Mouse (Mus musculus) bone marrow, adult 2 months (tissue): Measurements from ENCODE around the gene Tfcp2l1. TPM values are rescaled to one million over a fixed set of nuclear protein-coding genes. Genes with fewer than 3 reads are reported as not detected.

ENCODE experiments used
- H3K27ac ChIP-seq: fragments of 200-500 bp; 2 replicates; pipeline ENCODE4 v1.5.1; 2012; ENCODE audit warnings: low read depth, mild to moderate bottlenecking, control low read depth, inconsistent platforms, low read length; ENCODE audit not compliant: control insufficient read depth, poor library complexity, insufficient read depth
- H3K4me1 ChIP-seq: fragments of 200-500 bp; 2 replicates; pipeline ENCODE4 v1.6.1; 2011; ENCODE audit warnings: low read length; ENCODE audit not compliant: control insufficient read depth, insufficient read depth
- H3K4me3 ChIP-seq: fragments of 200-500 bp; replicated peaks from 2 replicates; pipeline ENCODE3; 2011; ENCODE audit warnings: mild to moderate bottlenecking, low read depth, low read length, control low read depth; ENCODE audit not compliant: control insufficient read depth
- CTCF ChIP-seq: fragments of 200-500 bp; IDR thresholded peaks from 2 replicates; pipeline ENCODE4 v1.5.1; 2011; ENCODE audit warnings: low read length, control low read depth; ENCODE audit not compliant: control insufficient read depth, insufficient read depth
- POLR2A ChIP-seq: fragments of 200-500 bp; IDR thresholded peaks from 2 replicates; pipeline ENCODE4 v1.6.1; 2011; ENCODE audit warnings: low read depth, mild to moderate bottlenecking, control low read depth, low read length, borderline replicate concordance; ENCODE audit not compliant: control insufficient read depth
- WGBS: fragments of 180-500 bp; shearing (Covaris S2); methylation state at CpG from one replicate; pipeline ENCODE4 v1.1.7; 2018; 5-methylcytosine and 5-hydroxymethylcytosine counted together
- polyA plus RNA-seq: library from polyadenylated mRNA; stranded (reverse); fragments of >200 nt; gene quantifications from 2 replicates; pipeline ENCODE4 v1.2.4, GENCODE M21; 2011; ENCODE audit warnings: low replicate concordance; ENCODE audit not compliant: missing spikeins, insufficient read depth, insufficient read length

Tfcp2l1 gene
- polyA plus RNA-seq, 1 experiment: 2.7 TPM

DNA sequence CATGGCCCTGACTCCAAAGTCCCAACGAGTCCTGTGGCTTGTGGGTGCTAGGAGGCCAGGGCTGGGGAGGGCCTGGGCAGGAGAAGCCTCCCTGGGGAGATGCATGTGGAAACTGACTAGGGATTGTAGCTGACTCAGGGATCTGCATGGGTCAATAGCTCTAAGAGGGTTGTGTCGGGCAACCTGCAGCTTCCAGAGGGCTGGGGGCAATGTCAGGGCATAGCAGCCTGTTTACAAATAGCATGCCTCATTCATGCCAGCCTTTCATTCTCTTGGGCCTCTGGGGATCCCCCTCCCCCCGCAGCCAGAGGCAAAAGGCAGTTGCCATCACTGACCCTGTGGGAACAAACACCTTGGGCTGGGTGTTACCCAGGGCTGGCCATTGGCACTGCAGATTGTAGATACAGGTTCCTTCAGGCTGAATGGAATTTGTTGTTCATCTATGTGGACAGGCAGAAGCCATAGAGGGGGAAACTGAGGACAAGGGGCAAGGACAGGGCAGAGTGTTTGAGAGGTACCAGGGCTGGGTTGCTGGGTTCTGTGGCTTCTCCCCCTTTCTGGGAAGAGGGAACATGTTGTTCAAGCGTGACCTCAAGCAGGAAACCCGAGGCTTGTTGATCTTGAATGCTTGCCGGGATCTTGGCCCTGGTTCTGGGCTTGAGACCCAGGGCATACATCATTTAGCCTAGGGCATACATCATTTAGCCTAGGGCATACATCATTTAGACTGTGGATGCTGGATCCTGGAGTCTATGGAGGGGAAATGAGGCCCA lies 71.6 kb downstream of the Tfcp2l1 start:
- WGBS: 35% methylated on average over 6 of the region's 6 CpGs
- no peak overlapping the region for H3K4me3 ChIP-seq
- no peak overlapping the region for H3K27ac ChIP-seq
- TF ChIP-seq POLR2A: no peak
- TF ChIP-seq CTCF: no peak
- H3K4me1 ChIP-seq: no peaks in the 10 kb centered on the region

DNA sequence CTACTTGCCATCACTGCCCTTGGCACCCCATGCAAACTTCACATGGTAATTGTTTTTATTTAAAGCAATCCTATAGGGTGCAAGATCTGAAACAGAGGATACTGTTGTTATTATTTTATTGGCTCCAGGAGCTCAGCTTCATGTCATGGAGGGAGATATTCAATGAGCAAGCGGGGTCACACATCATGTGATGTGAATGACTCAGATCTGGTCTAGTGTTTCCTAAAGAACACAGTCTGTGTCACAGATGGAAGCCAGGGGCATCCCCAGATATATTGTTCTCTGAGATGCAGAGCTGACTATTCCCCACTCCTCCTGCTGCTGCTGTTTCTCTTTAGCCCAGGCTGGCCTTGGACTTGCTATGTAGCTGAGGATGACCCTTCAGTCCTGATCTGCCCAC lies 72.2 kb downstream of the Tfcp2l1 start:
- Histone ChIP-seq H3K27ac (no peak overlapping the region), H3K4me3 (no peak overlapping the region), H3K4me1 (no peaks in the 10 kb centered on the region)
- no peak for TF ChIP-seq CTCF
- 74% methylated on average over 1 of the region's 1 CpGs for WGBS

GRCm38 (mm10) chr1:118711606-118712005 lies 83.9 kb downstream of the Tfcp2l1 start:
- Histone ChIP-seq H3K4me3 (no peak overlapping the region), H3K4me1 (no peaks in the 10 kb centered on the region), H3K27ac (no peak overlapping the region)
- TF ChIP-seq POLR2A (no peak), CTCF (no peak)
- 5% methylated on average over 4 of the region's 4 CpGs for WGBS

GRCm38 (mm10) chr1:118716225-118716624 lies 88.5 kb downstream of the Tfcp2l1 start:
- Histone ChIP-seq H3K4me3 (no peak overlapping the region), H3K27ac (no peak overlapping the region), H3K4me1 (no peaks in the 10 kb centered on the region)
- WGBS: 61% methylated on average over 1 of the region's 1 CpGs
- TF ChIP-seq CTCF (no peak), POLR2A (no peak)

GRCm38 (mm10) chr1:118718055-118718454 lies 90.3 kb downstream of the Tfcp2l1 start:
- Histone ChIP-seq H3K4me3 (no peak overlapping the region), H3K4me1 (no peaks in the 10 kb centered on the region), H3K27ac (no peak overlapping the region)
- 80% methylated on average over 6 of the region's 6 CpGs for WGBS
- no peak for TF ChIP-seq POLR2A
- TF ChIP-seq CTCF: no peak

GRCm38 (mm10) chr1:118719699-118720098 lies 92.0 kb downstream of the Tfcp2l1 start:
- Histone ChIP-seq H3K4me3 (no peak overlapping the region), H3K27ac (no peak overlapping the region), H3K4me1 (no peaks in the 10 kb centered on the region)
- 7% methylated on average over 2 of the region's 2 CpGs for WGBS
- TF ChIP-seq POLR2A (no peak), CTCF (no peak)

GRCm38 (mm10) chr1:118720474-118721095 lies 92.8 kb downstream of the Tfcp2l1 start:
- H3K4me1 ChIP-seq: no peaks in the 10 kb centered on the region
- no peak overlapping the region for H3K4me3 ChIP-seq
- WGBS: 13% methylated on average over 8 of the region's 8 CpGs
- TF ChIP-seq CTCF (no peak), POLR2A (no peak)
- no peak overlapping the region for H3K27ac ChIP-seq

DNA sequence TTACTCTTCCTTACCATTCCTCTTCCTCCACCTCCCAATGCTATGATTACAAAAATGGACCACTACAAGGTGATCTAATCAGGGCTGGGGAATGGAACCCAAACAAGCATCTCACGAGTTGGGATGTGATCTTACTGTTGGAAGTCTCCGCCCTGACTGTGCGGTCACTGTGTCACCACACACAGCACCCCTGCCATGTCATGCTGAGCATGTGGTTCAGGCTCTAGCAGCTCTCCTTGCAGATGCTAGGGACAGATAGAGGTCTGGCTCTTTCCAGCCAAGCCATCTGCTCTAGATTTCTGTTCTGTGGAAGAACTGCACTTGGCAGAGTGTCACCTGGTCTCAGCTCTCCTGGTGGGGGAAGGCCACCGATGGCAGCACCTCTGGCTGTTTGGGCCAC lies 99.3 kb downstream of the Tfcp2l1 start:
- Histone ChIP-seq H3K27ac (no peak overlapping the region), H3K4me3 (no peak overlapping the region), H3K4me1 (no peaks in the 10 kb centered on the region; the same call in 1 of the 2 replicates)
- WGBS: 42% methylated on average over 4 of the region's 4 CpGs
- TF ChIP-seq CTCF (no peak), POLR2A (no peak)

DNA sequence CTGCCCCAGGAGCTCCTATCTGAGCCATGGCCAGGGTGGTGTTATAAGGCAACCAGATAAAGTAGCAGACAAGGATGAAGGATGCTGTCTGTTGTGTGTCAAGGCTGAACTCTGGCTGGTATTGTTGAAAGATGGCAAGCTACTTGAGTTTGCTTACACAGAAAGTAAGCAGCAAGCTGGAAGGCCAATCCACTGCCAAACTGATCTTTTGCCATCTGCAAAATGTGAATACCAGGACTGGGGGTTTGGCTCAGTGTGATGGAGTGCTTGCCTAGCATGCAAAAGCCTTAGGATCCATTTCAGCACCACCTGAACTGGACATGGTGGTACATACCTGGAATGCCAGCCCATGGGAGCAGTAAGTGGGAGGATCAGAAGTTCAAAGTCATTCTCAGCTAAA lies 101.1 kb downstream of the Tfcp2l1 start:
- no peaks in the 10 kb centered on the region; the same call in 1 of the 2 replicates for H3K4me1 ChIP-seq
- H3K4me3 ChIP-seq: no peak overlapping the region
- TF ChIP-seq POLR2A: no peak
- no peak for TF ChIP-seq CTCF

More for the DNA sequence above, 101.1 kb downstream of the Tfcp2l1 start:
- H3K27ac ChIP-seq: no peak overlapping the region

Other genes with a start within 250 kb of the Tfcp2l1 start
- gene Clasp1, start 238.9 kb upstream of the Tfcp2l1 start, polyA plus RNA-seq: 13.2 and 25.6 TPM in 2 replicates